Mouse (Mus musculus) MEL (cell line): Measurements from ENCODE around the gene Atg7. TPM values are rescaled to one million over a fixed set of nuclear protein-coding genes. Genes with fewer than 3 reads are reported as not detected.

Experiments used
- DNase-seq: peaks from one replicate; pipeline ENCODE4 v3.0.0; 2011; ENCODE audit warnings: low read depth, low spot score
- H3K27ac ChIP-seq: 2 replicates; pipeline ENCODE4 v1.5.1; 2012; ENCODE audit warnings: low read depth, mild to moderate bottlenecking, control low read depth, low read length, moderate library complexity; ENCODE audit not compliant: control insufficient read depth
- H3K27me3 ChIP-seq, 2 experiments: fragments of 150-350 bp in 1 of 2; sonication (generic) in 1 of 2; 2 replicates each; pipeline ENCODE4 v1.6.1; 2012; ENCODE audit warnings: low read length in 2 of 2, mild to moderate bottlenecking in 2 of 2, improper control_type of control experiment in 1 of 2, moderate library complexity in 1 of 2; ENCODE audit not compliant: insufficient read depth in 2 of 2, control insufficient read depth in 1 of 2
- H3K36me3 ChIP-seq, 2 experiments: 2 replicates each; pipeline ENCODE4 v1.6.1; 2012 to 2014; ENCODE audit warnings: low read length in 2 of 2, improper control_type of control experiment in 1 of 2, inconsistent platforms in 1 of 2, mild to moderate bottlenecking in 1 of 2; ENCODE audit not compliant: insufficient read depth in 2 of 2, control insufficient read depth in 1 of 2
- H3K4me1 ChIP-seq, 2 experiments: fragments of 150-350 bp in 1 of 2; sonication (generic) in 1 of 2; 2 replicates each; pipeline ENCODE4 v1.6.1; 2012; ENCODE audit warnings: low read length in 2 of 2, improper control_type of control experiment in 1 of 2, mild to moderate bottlenecking in 1 of 2; ENCODE audit not compliant: insufficient read depth in 2 of 2, control insufficient read depth in 1 of 2
- H3K4me3 ChIP-seq, 2 experiments: fragments of 150-350 bp in 1 of 2; sonication (generic) in 1 of 2; 2 replicates each; pipeline ENCODE4 v1.5.1; 2012; ENCODE audit warnings: low read depth in 2 of 2, low read length in 2 of 2, mild to moderate bottlenecking in 2 of 2, moderate library complexity in 2 of 2, control low read depth in 1 of 2, improper control_type of control experiment in 1 of 2; ENCODE audit not compliant: control insufficient read depth in 1 of 2, insufficient read depth in 1 of 2
- H3K79me2 ChIP-seq: 2 replicates; pipeline ENCODE4 v1.6.1; 2012; ENCODE audit warnings: mild to moderate bottlenecking, low read length, moderate library complexity; ENCODE audit not compliant: control insufficient read depth, poor library complexity, insufficient read depth
- H3K9ac ChIP-seq: 2 replicates; pipeline ENCODE4 v1.6.1; 2012; ENCODE audit warnings: low read depth, mild to moderate bottlenecking, control low read depth, low read length, moderate library complexity; ENCODE audit not compliant: control insufficient read depth, poor library complexity, severe bottlenecking
- H3K9me3 ChIP-seq: fragments of 150-350 bp; sonication (generic); replicated peaks from 2 replicates; pipeline ENCODE4 v1.6.1; 2012; ENCODE audit warnings: mild to moderate bottlenecking, low read length, improper control_type of control experiment, moderate library complexity; ENCODE audit not compliant: insufficient read depth
- BHLHE40 ChIP-seq: IDR thresholded peaks from 2 replicates; pipeline ENCODE4 v1.6.1; 2012; ENCODE audit warnings: low read depth, mild to moderate bottlenecking, inconsistent platforms, low read length, improper control_type of control experiment, borderline replicate concordance
- CHD1 ChIP-seq: IDR thresholded peaks from 2 replicates; pipeline ENCODE4 v1.6.1; 2012; ENCODE audit warnings: low read depth, mild to moderate bottlenecking, inconsistent platforms, low read length, improper control_type of control experiment
- ELF1 ChIP-seq: IDR thresholded peaks from 2 replicates; pipeline ENCODE4 v1.6.1; 2014; ENCODE audit warnings: low read depth, mild to moderate bottlenecking, inconsistent platforms, low read length, improper control_type of control experiment, moderate library complexity
- EP300 ChIP-seq, 2 experiments: IDR thresholded peaks; 2 replicates each; pipeline ENCODE4 v1.6.1; 2011; ENCODE audit warnings: improper control_type of control experiment in 2 of 2, low read length in 2 of 2, low read depth in 1 of 2, mild to moderate bottlenecking in 1 of 2
- ETS1 ChIP-seq: IDR thresholded peaks from 2 replicates; pipeline ENCODE4 v1.6.1; 2012; ENCODE audit warnings: low read depth, mild to moderate bottlenecking, inconsistent platforms, low read length, improper control_type of control experiment, moderate library complexity
- GATA1 ChIP-seq: IDR thresholded peaks from 2 replicates; pipeline ENCODE4 v1.6.1; 2011; ENCODE audit warnings: low read depth, low read length, improper control_type of control experiment
- HCFC1 ChIP-seq: IDR thresholded peaks from 2 replicates; pipeline ENCODE4 v1.6.1; 2012; ENCODE audit warnings: low read depth, mild to moderate bottlenecking, inconsistent platforms, low read length, improper control_type of control experiment, moderate library complexity
- JUND ChIP-seq: IDR thresholded peaks from 2 replicates; pipeline ENCODE4 v1.6.1; 2011; ENCODE audit warnings: low read depth, mild to moderate bottlenecking, improper control_type of control experiment, low read length
- MAFK ChIP-seq: IDR thresholded peaks from 2 replicates; pipeline ENCODE4 v1.6.1; 2011; ENCODE audit warnings: low read depth, mild to moderate bottlenecking, low read length, improper control_type of control experiment, borderline replicate concordance
- MAX ChIP-seq: IDR thresholded peaks from 2 replicates; pipeline ENCODE4 v1.6.1; 2011; ENCODE audit warnings: low read length, improper control_type of control experiment
- MAZ ChIP-seq: IDR thresholded peaks from 2 replicates; pipeline ENCODE4 v1.6.1; 2012; ENCODE audit warnings: low read depth, mild to moderate bottlenecking, inconsistent platforms, low read length, improper control_type of control experiment
- MXI1 ChIP-seq: IDR thresholded peaks from 2 replicates; pipeline ENCODE4 v1.6.1; 2011; ENCODE audit warnings: mild to moderate bottlenecking, low read depth, low read length, improper control_type of control experiment
- MYB ChIP-seq: IDR thresholded peaks from 2 replicates; pipeline ENCODE4 v1.6.1; 2011; ENCODE audit warnings: mild to moderate bottlenecking, low read depth, low read length, improper control_type of control experiment
- MYC ChIP-seq: IDR thresholded peaks from 2 replicates; pipeline ENCODE4 v1.6.1; 2011; ENCODE audit warnings: low read depth, mild to moderate bottlenecking, low read length, improper control_type of control experiment, moderate library complexity
- POLR2A ChIP-seq, 2 experiments: IDR thresholded peaks; 2 replicates each; pipeline ENCODE4 v1.6.1; 2011 to 2012; ENCODE audit warnings: low read length in 2 of 2, mild to moderate bottlenecking in 2 of 2, control low read depth in 1 of 2, improper control_type of control experiment in 1 of 2, low read depth in 1 of 2, moderate library complexity in 1 of 2; ENCODE audit not compliant: control insufficient read depth in 1 of 2, insufficient read depth in 1 of 2, poor library complexity in 1 of 2
- POLR2AphosphoS2 ChIP-seq: IDR thresholded peaks from 2 replicates; pipeline ENCODE4 v1.6.1; 2011; ENCODE audit warnings: low read length, improper control_type of control experiment
- RCOR1 ChIP-seq: IDR thresholded peaks from 2 replicates; pipeline ENCODE4 v1.6.1; 2012; ENCODE audit warnings: low read depth, mild to moderate bottlenecking, inconsistent platforms, low read length, improper control_type of control experiment
- SIN3A ChIP-seq: IDR thresholded peaks from 2 replicates; pipeline ENCODE4 v1.6.1; 2012; ENCODE audit warnings: low read length, improper control_type of control experiment, inconsistent platforms
- TAL1 ChIP-seq: IDR thresholded peaks from 2 replicates; pipeline ENCODE4 v1.6.1; 2012; ENCODE audit warnings: mild to moderate bottlenecking, inconsistent platforms, low read length, moderate library complexity, mixed read lengths
- TBP ChIP-seq: IDR thresholded peaks from 2 replicates; pipeline ENCODE4 v1.8.0; 2011; ENCODE audit warnings: low read depth, low read length, improper control_type of control experiment
- TCF12 ChIP-seq: IDR thresholded peaks from 2 replicates; pipeline ENCODE4 v1.6.1; 2014; ENCODE audit warnings: low read depth, mild to moderate bottlenecking, inconsistent platforms, low read length, improper control_type of control experiment, moderate library complexity
- ZC3H11A ChIP-seq: IDR thresholded peaks from 2 replicates; pipeline ENCODE4 v1.6.1; 2012; ENCODE audit warnings: low read depth, mild to moderate bottlenecking, inconsistent platforms, low read length, improper control_type of control experiment
- ZKSCAN1 ChIP-seq: IDR thresholded peaks from 2 replicates; pipeline ENCODE4 v1.6.1; 2012; ENCODE audit warnings: low read depth, mild to moderate bottlenecking, inconsistent platforms, low read length, improper control_type of control experiment, moderate library complexity
- polyA plus RNA-seq, 2 experiments: library from polyadenylated mRNA; stranded (reverse) in 1 of 2; unstranded in 1 of 2; fragments of >175 nt in 1 of 2; fragments of >200 nt in 1 of 2; gene quantifications; 2 replicates each; pipeline versions ENCODE4 v1.2.1 to v1.2.4; 2012; ENCODE audit warnings: low replicate concordance in 2 of 2, low read depth in 1 of 2; ENCODE audit not compliant: insufficient read length in 2 of 2, insufficient read depth in 1 of 2, missing spikeins in 1 of 2
- total RNA-seq: library from RNA; depleted of rRNA; stranded (reverse); fragments of 300-350 nt; gene quantifications from 2 replicates; pipeline ENCODE4 v1.2.3, GENCODE M21; 2012

Gene Atg7
- total and polyA plus RNA-seq, 3 experiments: 14.6 TPM; not detected in 1

DNA sequence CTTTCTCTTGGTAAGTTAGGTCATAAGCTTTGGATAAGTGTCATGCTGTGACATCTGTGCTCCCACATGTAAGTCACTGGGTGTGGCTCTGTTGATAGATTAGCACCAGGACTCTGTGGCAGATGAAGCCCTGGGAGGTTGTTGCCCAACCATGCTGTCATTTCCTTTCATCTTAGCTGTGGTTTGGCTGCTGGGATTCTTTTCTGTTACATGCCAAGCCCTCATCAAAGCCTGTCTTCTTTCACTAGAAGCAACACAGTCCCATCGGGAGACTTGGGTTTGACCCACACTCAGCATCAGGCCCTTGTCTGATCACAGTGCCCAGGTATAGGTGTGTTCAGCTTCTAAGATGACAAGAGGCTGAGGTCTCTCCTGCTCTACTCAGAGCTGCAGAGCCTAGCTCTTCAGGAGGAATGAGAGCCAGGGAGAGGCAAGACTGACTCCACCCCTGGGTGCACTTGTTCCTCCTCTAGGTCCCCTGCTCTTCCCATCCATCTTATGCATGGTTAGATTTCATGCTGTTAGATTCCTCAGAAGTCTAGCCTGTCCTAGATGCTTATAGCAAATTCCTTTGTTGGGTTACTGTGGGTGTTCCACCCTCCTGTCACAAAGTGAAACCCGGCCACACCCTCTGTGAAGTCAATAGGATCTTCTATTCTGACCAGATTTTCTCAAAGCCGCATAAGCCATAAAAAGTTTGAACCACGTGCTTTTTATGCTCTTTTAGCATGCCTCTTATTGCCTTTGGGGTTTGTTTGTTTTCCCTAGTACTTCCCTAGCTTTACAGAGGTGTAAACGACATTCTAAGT is 17.3 kb downstream of the Atg7 start:
- TF ChIP-seq TCF12: peak; percentile 61; the same call in 1 of the 2 replicates
- TF ChIP-seq MYC: 0 out of 2 replicates have a peak, but pooled peaks have one; percentile 28
- TF ChIP-seq ZKSCAN1: no peak
- TF ChIP-seq MYB: no peak
- no peak for TF ChIP-seq HCFC1
- peak; percentile 54; the same call in 1 of the 2 replicates for TF ChIP-seq MAX
- peak; percentile 70; the same call in 1 of the 2 replicates for TF ChIP-seq RCOR1
- no peak for TF ChIP-seq POLR2AphosphoS2
- TF ChIP-seq POLR2A (IDR thresholded peaks at IDR 0.05; ENCODE audit: control insufficient read depth in 1 of 2, insufficient read depth in 1 of 2, low read depth in 1 of 2, low read length in 2 of 2, poor library complexity in 1 of 2): no peak
- peak; percentile 49 for TF ChIP-seq GATA1
- TF ChIP-seq EP300 (IDR thresholded peaks at IDR 0.05; ENCODE audit: low read depth in 1 of 2, low read length in 2 of 2): peak; percentile 53 to 77
- TF ChIP-seq JUND: no peak
- no peak for TF ChIP-seq CHD1
- peak; percentile 53; the same call in 1 of the 2 replicates for TF ChIP-seq SIN3A
- TF ChIP-seq ETS1: peak; percentile 94
- no peak for TF ChIP-seq TBP
- peak; percentile 64; the same call in 1 of the 2 replicates for TF ChIP-seq MXI1
- TF ChIP-seq BHLHE40: no peak
- TF ChIP-seq TAL1: peak; percentile 68
- TF ChIP-seq, all 39 proteins: peak for 10
- Histone ChIP-seq H3K27me3 (no peaks in the 10 kb centered on the region), H3K79me2 (no peaks in the 10 kb centered on the region), H3K4me3 (no peak overlapping the region), H3K9ac (no peak overlapping the region), H3K9me3 (no peaks in the 10 kb centered on the region), H3K4me1 (peaks cover 3 to 15% of the 10 kb centered on the region in 2 experiments; a peak in 3 of 4 replicates), H3K36me3 (peaks cover 0 to 17% of the 10 kb centered on the region in 2 experiments; a peak in 2 of 4 replicates), H3K27ac (peak overlapping the region; percentile 70)
- peak; percentile 78 for DNase-seq

DNA sequence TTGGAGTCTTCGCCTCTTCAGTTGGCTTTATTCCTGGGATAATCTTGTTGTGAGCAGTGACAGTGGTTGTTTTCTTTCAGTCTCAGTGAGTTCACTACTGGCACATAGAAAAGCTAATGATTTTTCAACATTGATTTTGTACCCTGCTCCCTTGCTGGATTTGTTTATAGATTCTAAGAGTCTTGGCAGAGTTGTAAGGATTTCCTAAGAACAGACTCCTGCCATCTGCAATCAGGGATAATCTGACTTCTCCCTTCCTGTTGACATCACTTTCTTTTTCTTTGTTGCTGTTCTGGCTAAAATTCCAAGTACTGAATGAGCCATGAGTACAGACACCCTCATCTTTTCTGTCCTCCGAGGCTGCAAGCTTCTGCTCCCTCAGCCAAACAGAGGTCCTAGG is 20.8 kb downstream of the Atg7 start:
- no peak overlapping the region for H3K27ac ChIP-seq
- H3K9ac ChIP-seq: no peak overlapping the region
- TF ChIP-seq JUND (no peak), BHLHE40 (no peak), MYB (no peak), MAFK (no peak), MAZ (no peak), RCOR1 (no peak), GATA1 (no peak), ZC3H11A (no peak), TBP (no peak), ELF1 (no peak)
- peaks cover 0 to 17% of the 10 kb centered on the region in 2 experiments; a peak in 2 of 4 replicates for H3K36me3 ChIP-seq
- H3K9me3 ChIP-seq: no peaks in the 10 kb centered on the region
- H3K79me2 ChIP-seq: no peaks in the 10 kb centered on the region
- no peak for DNase-seq
- no peak overlapping the region for H3K4me3 ChIP-seq
- H3K27me3 ChIP-seq: no peaks in the 10 kb centered on the region
- peaks cover 3 to 15% of the 10 kb centered on the region in 2 experiments; a peak in 3 of 4 replicates for H3K4me1 ChIP-seq
